Mouse (Mus musculus): ENCODE measurements at regions not wholly inside any gene's neighbourhood (a gene's known extent, or its start where the extent isn't known, plus 50 kb on each side); places are given as distances from the start of the nearest gene placed in this dataset.

GRCm38 (mm10) chr4:134990651-134991050, 60.0 kb downstream of the Syf2 start:
- DNase-seq, result no peak

GRCm38 (mm10) chr4:134993526-134994122, 62.9 kb downstream of the Syf2 start:
- no peak for DNase-seq

DNA sequence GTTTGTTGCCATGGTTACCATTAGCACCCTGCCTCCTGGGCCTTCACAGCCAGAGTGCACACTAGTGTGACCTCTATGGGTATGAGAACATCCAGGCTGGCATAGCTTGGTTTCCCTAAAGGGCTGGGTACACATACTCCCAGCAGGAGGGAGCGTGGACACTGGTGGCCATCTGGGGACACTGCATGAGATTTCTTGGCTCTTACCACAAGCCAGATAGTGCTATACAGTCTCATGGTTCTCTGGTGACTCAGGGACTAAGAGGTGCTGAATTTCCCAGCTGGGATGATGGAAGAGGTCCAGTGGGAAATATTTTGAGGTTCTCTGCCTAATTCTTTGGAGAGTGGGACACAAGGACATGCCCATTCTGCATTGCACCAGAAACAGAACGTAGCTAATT, 63.5 kb downstream of the Syf2 start:
- DNase-seq, result no peak

- no peak for DNase-seq
These were observed 64.0 kb downstream of the Syf2 start for GRCm38 (mm10) chr4:134994648-134995047.

DNA sequence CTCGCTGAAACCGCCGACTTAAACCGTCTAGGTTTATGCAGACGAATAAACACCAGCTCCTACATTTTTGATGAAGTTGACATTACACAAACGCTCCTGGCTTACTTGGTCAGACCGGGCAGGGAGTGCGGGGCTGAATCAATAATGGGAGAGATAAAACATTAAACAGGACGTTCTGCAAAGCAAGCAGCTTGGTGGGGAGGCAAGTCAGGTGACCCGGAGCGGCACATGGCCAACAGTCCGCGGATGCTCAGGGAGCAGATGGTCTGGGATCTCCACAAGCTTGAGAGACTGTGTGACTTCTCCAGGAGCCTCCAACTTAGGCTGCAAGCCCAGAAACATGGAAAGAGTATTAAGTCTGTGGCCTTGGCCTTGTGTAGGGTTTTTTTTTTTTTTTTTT, 64.4 kb downstream of the Syf2 start:
- peak; percentile 16 for DNase-seq

- no peak for DNase-seq
These were observed 65.4 kb downstream of the Syf2 start for GRCm38 (mm10) chr4:134996121-134996520.

GRCm38 (mm10) chr4:134997461-134998434, 67.0 kb downstream of the Syf2 start:
- DNase-seq, result peak; percentile 51

GRCm38 (mm10) chr4:134998928-134999658, 68.4 kb downstream of the Syf2 start:
- DNase-seq, result peak; percentile 47

GRCm38 (mm10) chr4:135002091-135002925, 71.6 kb downstream of the Syf2 start:
- no peak for DNase-seq

DNA sequence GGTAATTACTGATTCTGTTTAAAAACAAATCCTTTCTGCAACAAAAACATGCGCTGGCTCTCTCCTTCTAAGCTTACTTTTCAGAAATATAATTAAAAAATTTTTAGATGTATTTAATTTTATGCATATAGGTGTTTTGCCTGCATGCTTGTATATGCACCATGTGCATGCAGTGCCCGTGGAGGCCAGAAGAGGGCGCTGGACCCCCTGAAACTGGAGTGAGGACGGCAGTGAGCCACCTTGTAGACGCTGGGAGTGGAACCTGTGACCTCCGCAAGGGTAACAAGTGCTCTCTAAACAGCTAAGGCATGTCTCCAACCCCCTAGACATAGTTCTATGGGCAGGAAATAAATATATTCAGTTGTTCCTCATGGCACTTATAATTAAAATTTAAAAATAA, 80.7 kb downstream of the Syf2 start:
- DNase-seq, result no peak

GRCm38 (mm10) chr4:135012945-135013344, 82.2 kb downstream of the Syf2 start:
- no peak for DNase-seq

- no peak for DNase-seq
These were observed 83.2 kb downstream of the Syf2 start for GRCm38 (mm10) chr4:135013932-135014331.

DNA sequence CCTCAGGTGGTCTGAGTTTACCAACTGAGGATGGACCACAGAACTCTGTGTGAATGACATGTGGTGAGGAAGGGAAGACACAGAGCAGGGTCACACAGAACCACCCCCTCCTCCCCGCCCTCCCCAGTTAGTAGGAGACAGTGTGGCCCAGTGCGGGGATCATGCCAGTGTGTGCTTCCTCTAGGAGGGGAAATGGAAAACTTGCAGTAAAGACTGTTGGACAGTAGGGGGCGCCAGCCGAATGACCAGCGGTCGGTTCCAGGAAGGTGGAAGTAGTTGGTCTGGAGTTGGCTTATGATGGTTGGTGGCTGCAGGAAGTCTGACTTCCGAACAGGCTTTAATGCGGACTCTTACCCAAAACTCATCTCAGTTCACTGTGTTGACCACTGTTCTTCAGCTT, 87.3 kb downstream of the Syf2 start:
- DNase-seq, result peak; percentile 53

DNA sequence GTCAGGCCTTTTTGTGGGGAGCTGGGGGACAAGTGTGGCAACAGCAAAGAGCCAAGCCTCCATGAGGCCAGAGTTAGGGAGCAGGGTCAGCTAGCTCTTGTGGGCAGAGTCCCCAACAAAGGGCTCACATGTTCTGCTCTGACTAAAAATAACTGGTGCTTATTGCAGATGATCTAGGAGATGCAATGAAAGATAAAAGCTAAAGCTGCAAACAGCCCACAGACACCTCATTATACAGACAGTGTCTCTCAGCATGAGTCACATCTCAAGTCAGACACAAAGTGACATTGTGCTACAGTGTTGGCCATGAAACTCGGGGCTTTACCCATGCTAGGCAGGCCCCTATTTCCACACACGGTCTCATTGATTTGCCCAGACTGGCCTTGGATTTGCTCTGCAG, 88.4 kb downstream of the Syf2 start:
- DNase-seq, result no peak

- DNase-seq, result no peak
These were observed 89.7 kb downstream of the Syf2 start for GRCm38 (mm10) chr4:135020262-135020991.

DNA sequence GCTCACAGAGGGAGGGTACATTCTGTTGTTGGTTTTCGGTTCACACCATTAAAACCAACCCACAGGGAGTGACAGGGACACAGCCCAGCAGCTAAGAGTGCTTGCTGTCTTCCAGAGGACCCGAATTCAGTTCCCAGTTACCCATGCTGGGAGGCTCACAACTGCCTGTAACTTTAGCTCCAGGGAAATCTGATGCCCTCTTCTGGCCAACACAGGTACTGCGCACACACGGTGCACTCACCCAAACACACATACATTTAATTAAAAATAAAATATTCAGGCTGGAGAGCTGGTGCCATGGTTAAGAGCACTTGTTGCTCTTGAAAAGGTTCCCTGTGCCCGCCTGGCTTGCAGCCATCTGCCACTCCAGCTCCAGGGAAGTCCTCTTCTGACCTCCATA, 92.5 kb downstream of the Syf2 start:
- no peak for DNase-seq

DNA sequence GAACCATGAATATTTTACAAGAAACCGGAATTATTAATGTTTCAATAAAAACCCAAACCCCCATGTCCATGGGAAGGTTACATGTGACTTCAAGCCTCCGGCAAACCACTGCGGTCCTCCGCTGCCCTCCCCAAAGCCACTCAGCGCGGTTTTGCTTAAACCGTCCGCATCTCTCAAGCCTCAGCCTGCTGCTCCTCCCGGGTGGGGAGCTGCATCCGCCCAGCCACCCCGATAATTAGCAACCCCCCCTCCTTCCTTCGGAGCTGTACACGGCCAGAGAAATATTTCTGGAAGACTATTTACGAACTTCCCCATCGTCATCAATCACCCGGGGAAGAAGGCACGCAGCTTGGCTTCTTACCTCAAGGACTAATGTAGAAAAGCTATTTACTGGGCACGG, 94.7 kb upstream of the Runx3 start:
- DNase-seq, result no peak

DNA sequence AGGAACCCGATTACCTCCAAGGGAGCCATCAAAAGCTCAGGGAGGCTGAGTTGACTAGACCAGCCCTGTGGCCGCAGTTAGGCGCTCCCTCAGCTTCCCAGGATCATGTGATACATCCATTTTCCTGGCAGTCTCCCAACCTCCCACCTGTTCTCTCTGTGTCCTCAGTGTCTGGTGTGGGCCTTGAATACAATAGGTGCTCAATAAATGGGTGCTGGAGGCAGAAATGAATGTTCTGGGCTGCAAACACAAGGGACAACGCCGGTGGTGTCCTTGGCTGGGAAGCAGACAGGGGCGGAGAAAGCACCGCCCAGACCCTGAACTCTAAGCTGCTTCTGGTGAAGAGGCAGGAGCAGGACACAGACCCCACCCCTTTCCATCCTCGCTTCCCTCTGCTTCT, 93.3 kb upstream of the Runx3 start:
- DNase-seq, result peak; percentile 33

DNA sequence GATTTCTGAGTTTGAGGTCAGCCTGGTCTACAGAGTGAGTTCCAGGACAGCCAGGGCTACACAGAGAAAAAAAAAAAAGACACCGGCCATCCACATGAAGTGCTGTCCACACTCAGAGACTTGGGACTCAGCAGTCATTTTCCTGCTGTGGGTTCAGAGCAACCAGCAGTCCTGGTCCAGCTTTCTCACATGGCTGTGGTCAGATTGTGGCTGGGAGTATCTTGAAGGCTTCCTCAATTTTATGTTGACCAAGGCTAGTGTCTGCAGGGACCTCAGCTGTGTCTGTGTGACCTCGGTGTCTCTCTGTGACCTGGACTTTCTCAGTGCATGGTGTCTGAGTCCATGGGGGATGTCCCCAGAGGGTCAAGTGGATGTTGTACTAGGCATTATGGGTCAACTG, 90.7 kb upstream of the Runx3 start:
- DNase-seq, result no peak

- no peak for DNase-seq
These were observed 88.0 kb upstream of the Runx3 start for GRCm38 (mm10) chr4:135032461-135032860.

DNA sequence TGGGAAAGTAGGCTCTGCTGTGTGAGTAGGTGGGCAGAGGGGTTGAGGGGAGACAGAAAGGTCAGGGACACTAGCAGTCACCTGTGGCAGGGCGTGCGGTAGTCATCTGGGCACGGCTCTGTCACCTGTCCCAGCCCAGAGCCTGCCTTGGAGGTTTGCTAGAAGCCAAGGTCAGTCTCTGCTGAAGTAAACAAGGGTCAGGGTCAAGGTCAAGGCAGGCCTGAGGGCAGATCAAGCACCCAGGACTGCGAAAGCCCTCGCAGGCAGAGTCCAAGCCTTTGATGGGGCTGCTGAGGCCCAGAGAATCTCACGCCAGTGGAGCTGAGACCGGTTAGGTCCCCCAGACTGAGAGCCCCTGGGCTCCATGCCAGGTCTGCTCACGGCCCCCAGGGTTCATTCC, 87.2 kb upstream of the Runx3 start:
- no peak for DNase-seq
